Mouse (Mus musculus) lung, adult 2 months (tissue): Measurements from ENCODE around the gene Cldn6.

Experiments
- CTCF ChIP-seq: fragments of 200-500 bp; IDR thresholded peaks from 2 replicates; pipeline ENCODE4 v1.5.1; 2011; ENCODE audit warnings: mild to moderate bottlenecking, low read length, control low read depth; ENCODE audit not compliant: insufficient read depth
- POLR2A ChIP-seq: fragments of 200-500 bp; IDR thresholded peaks from 2 replicates; pipeline ENCODE4 v1.6.1; 2011; ENCODE audit warnings: low read depth, mild to moderate bottlenecking, control low read depth, low read length, borderline replicate concordance; ENCODE audit errors: extremely low read depth

- no peak for TF ChIP-seq POLR2A
- no peak for TF ChIP-seq CTCF
These were observed 5.0 kb downstream of the Cldn6 start, which contains the start of gene Cldn9 for GRCm38 (mm10) chr17:23683856-23684672.
